Mouse (Mus musculus): ENCODE measurements around the gene Gpm6a.
"Not testable (repeated sequence)": the region's sequence is repeated elsewhere in the genome, so short reads cannot be mapped to it uniquely, and the experiment has no call there.

The Gpm6a gene

GRCm38 (mm10) chr8:55017071-55017470, 62.4 kb downstream of the Gpm6a start:
- DNase-seq, result no peak

- no peak for DNase-seq
Measured at GRCm38 (mm10) chr8:55025851-55026660, 71.4 kb downstream of the Gpm6a start.

GRCm38 (mm10) chr8:55026661-55027000, 72.0 kb downstream of the Gpm6a start:
- DNase-seq, result no peak

- no peak for DNase-seq
Measured at GRCm38 (mm10) chr8:55028371-55028770, 73.7 kb downstream of the Gpm6a start.

GRCm38 (mm10) chr8:55031099-55031498, 76.5 kb downstream of the Gpm6a start:
- DNase-seq, result no peak

GRCm38 (mm10) chr8:55034309-55034708, 79.7 kb downstream of the Gpm6a start:
- DNase-seq, result peak; percentile 1

- DNase-seq, result no peak
Measured at GRCm38 (mm10) chr8:55035416-55035815, 80.8 kb downstream of the Gpm6a start.

GRCm38 (mm10) chr8:55042955-55043354, 88.3 kb downstream of the Gpm6a start:
- no peak for DNase-seq

- DNase-seq, result no peak
Measured at GRCm38 (mm10) chr8:55048396-55048795, 93.8 kb downstream of the Gpm6a start.

GRCm38 (mm10) chr8:55049979-55050378, 95.3 kb downstream of the Gpm6a start:
- DNase-seq, result no peak

- not testable (repeated sequence) for DNase-seq
Measured at GRCm38 (mm10) chr8:55068811-55069210, 114.2 kb downstream of the Gpm6a start.

- peak; percentile 2 for DNase-seq
Measured at GRCm38 (mm10) chr8:55073481-55073880, 118.8 kb downstream of the Gpm6a start.

- no peak for DNase-seq
Measured at GRCm38 (mm10) chr8:55102195-55102594, 147.6 kb downstream of the Gpm6a start.

- no peak for DNase-seq
Measured at GRCm38 (mm10) chr8:55103065-55103464, 148.4 kb downstream of the Gpm6a start.

GRCm38 (mm10) chr8:55103891-55104481, 149.3 kb downstream of the Gpm6a start:
- no peak for DNase-seq
